Mouse (Mus musculus) right cerebral cortex, postnatal 36 days (tissue): ENCODE measurements around the gene Tulp4.
"Not testable (repeated sequence)": the region's sequence is repeated elsewhere in the genome, so short reads cannot be mapped to it uniquely, and the experiment has no call there.

Source experiments
- DNase-seq, 2 experiments: peaks; one replicate each; pipeline ENCODE4 v3.0.0; 2022; ENCODE audit warnings: low spot score in 2 of 2, mixed read lengths in 1 of 2

The Tulp4 gene

GRCm38 (mm10) chr17:6274693-6275092, 168.5 kb downstream of the Tulp4 start:
- not testable (repeated sequence) for DNase-seq

DNA sequence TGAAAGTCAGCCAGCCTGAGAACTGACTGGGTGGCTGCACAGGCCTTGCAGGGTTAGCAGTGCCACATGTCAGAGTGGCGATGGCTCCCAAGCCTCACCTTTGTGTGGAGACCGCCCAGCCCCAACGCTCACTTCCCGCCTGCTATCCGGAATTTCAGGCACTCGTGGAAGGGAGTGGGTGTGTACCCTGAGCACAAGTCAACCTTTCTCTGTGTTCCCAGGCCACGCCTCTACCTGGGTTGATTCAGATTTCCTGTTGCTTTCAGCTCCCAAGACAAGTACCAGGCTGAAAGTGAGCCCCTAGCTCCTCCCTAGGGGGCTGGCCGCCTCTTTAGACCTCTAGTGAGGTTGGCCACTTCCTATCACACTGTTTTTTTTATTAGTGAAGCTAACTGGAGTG, 173.0 kb downstream of the Tulp4 start:
- not testable (repeated sequence) for DNase-seq

DNA sequence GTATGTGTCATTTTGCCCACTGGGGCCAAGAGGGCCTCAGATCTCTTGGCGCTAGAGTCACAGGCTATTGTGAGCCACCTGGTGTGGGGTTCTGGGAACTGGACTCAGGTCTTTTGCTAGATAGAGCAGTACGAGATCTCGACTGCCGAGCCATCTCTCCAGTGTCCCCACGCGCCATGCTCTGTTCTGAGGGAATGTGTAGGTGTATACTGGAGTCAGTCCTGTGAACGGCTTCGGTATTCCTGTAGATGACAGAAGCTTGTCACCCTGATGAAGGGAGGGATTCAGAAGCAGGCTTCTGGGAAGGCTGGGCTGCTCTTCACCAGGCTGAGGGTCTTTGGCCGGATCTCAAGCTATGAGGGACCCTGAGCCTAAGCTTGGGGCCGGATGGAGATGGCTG, 173.5 kb downstream of the Tulp4 start:
- not testable (repeated sequence) for DNase-seq

DNA sequence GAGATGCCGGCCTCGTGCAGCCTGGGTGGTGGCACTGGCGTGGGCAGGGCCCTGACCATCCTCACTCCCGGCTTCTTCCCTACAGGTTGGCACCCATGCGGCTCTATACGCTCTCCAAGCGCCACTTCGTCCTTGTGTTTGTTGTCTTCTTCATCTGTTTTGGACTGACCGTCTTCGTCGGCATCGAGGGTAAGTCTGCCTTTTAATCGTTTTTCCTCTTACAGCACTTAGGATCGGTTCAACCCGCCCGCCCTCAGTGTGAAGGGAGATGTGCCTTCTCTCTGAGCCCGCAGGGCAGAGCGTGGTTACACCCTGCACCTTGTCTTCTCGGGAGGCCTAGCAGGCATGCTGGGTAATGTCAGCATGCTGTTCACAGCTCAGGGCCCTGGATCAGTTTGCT, 174.3 kb downstream of the Tulp4 start:
- DNase-seq: not testable (repeated sequence)

DNA sequence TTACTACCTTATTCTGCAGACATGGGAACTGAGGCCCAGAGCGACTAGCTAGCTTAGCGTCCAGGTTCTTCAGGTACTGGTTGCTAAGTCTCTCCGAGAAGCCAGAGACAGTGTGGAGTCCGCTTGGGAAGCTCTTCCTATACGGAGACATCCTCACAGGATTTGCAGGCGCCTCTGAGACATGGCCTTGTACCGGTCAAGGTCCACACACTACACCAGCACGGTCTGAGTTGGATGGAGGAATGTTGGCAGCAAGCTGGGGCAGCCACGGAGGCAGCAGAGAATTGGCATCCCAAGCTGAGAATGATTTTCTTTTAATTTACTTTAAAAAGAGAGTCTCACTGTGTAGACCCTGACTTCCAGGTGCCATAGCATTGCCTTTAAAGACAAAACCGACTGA, 176.9 kb downstream of the Tulp4 start:
- not testable (repeated sequence) for DNase-seq

DNA sequence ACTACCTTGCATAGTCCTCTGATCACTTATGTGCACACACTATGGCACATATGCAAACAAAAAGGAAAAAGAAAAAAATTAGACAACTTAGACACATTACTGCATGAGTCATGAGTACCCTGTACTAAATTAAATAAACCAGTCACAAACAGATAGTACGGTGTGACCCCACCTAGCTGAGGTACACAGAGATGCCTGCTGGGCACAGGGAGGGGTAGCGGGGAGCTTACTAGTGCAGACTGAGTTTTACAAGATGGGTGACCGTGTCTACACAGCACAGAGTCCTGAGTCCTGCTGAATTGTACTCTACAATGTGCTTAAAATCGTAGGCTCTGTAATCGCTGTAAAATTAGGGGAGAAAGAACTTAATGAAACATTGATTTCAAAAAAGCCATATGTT, 179.9 kb downstream of the Tulp4 start:
- DNase-seq: not testable (repeated sequence)

- DNase-seq: not testable (repeated sequence)
These were observed 182.8 kb downstream of the Tulp4 start for GRCm38 (mm10) chr17:6289045-6289444.

DNA sequence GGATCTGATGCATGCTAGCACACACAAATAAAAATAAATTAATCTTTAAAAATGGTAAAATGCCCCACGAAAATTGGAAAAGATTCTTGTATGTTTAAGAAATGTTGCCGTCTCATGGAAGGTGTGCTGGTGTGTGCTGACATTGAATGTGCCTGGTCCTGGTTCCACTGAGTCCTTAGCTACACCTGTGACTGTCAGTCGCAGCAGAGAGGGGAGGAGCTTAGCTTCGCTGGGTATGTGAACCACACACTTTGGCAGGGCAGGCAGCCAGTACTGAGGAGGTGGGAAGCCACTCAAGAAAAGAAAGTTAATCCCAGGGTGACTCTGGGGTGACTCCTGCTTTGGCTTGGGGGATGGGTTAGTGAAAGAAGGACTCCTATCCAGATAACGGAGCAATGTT, 187.6 kb downstream of the Tulp4 start:
- not testable (repeated sequence) for DNase-seq

DNA sequence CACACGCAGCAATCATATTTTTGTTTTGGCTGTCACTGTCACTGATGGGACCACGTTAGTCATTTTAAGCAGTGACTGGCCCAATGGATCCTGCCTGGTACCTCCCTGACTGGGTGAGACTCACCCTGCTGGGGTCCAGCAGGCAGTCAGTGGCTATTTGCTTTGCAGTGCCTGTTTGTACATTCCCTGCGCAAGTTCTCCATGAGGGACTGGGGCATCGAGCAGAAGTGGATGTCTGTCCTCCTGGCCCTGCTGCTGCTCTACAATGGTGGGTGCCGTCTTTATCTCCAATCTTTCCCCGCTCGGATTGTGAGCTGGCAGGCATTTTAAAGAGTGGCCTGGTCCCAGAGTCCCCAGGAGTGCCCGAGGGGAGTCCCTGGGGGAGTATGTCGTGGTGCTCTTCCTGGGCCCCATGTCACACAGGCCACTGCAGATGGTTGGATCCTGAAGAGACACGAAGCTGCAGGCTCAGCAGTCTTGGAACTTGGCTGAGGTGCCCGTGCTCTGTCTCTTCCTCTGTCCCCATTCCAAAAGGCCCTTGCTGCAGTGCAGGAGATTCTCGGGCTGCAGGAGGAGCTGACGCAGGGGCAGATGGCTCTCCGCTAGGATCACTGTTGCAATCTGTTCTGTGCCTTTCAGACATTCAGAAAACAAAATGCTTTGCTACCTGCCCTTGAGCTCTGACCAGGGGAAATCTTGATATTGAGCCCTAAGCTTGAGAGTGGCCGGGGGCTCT, 191.0 kb downstream of the Tulp4 start:
- DNase-seq: not testable (repeated sequence)

GRCm38 (mm10) chr17:6300190-6300863, 194.1 kb downstream of the Tulp4 start:
- DNase-seq: not testable (repeated sequence)
